Mouse (Mus musculus) granulocyte monocyte progenitor cell, adult 5-6 weeks (primary cell): ENCODE measurements around the gene Stap2. TPM values are rescaled to one million over a fixed set of nuclear protein-coding genes. Genes with fewer than 3 reads are reported as not detected.

Experiments used
- ATAC-seq: replicated peaks from 2 replicates; pipeline ENCODE4 v1.8.0; 2016; ENCODE audit warnings: mild to moderate bottlenecking, moderate TSS enrichment, inconsistent platforms; ENCODE audit not compliant: poor library complexity, severe bottlenecking
- total RNA-seq, 2 experiments: library from RNA; stranded (forward) in 1 of 2; stranded (reverse) in 1 of 2; fragments of 200-712, 200-1000 nt in 1 of 2; fragments of >200 nt in 1 of 2; fragmentation: Nextera tagmentation in 1 of 2; gene quantifications; 2 replicates each; pipeline ENCODE4 v1.2.3; 2014 to 2017

The Stap2 gene
- total RNA-seq, 2 experiments from 2014 or later, result 0.36 TPM; not detected in 1

GRCm38 (mm10) chr17:55961631-55962030 lies 43.8 kb downstream of the Stap2 start:
- no peak for ATAC-seq

- ATAC-seq, result no peak
These were observed 44.6 kb downstream of the Stap2 start for GRCm38 (mm10) chr17:55960791-55961190.

GRCm38 (mm10) chr17:55959946-55960740 lies 45.2 kb downstream of the Stap2 start:
- ATAC-seq, result no peak

GRCm38 (mm10) chr17:55958918-55959728 lies 46.3 kb downstream of the Stap2 start, which contains the start of gene Yju2:
Gene Yju2 (plus strand): TSS chr17:55959099.
- ATAC-seq, result peak; percentile 69

- no peak for ATAC-seq
These were observed 46.8 kb downstream of the Stap2 start for GRCm38 (mm10) chr17:55958584-55958886.

- ATAC-seq, result no peak
These were observed 47.4 kb downstream of the Stap2 start for GRCm38 (mm10) chr17:55957726-55958583.

- ATAC-seq, result peak; percentile 29
These were observed 48.2 kb downstream of the Stap2 start for GRCm38 (mm10) chr17:55957168-55957567.

- ATAC-seq, result no peak
These were observed 48.8 kb downstream of the Stap2 start for GRCm38 (mm10) chr17:55956591-55956990.

- ATAC-seq, result no peak
These were observed 49.3 kb downstream of the Stap2 start for GRCm38 (mm10) chr17:55956129-55956528.

GRCm38 (mm10) chr17:55954229-55954628 lies 51.2 kb downstream of the Stap2 start:
- no peak for ATAC-seq

GRCm38 (mm10) chr17:55953751-55954150 lies 51.6 kb downstream of the Stap2 start:
- no peak for ATAC-seq

- ATAC-seq, result peak; percentile 86
These were observed 52.8 kb downstream of the Stap2 start, which contains the start of gene Ebi3 for GRCm38 (mm10) chr17:55952447-55953027. Gene Ebi3 (plus strand): TSS chr17:55952640.

GRCm38 (mm10) chr17:55952041-55952440 lies 53.3 kb downstream of the Stap2 start:
- ATAC-seq, result no peak

- ATAC-seq, result no peak
These were observed 54.8 kb downstream of the Stap2 start for GRCm38 (mm10) chr17:55950601-55951000.

GRCm38 (mm10) chr17:55949400-55949799 lies 56.0 kb downstream of the Stap2 start, which contains the start of gene Zfp119b:
Gene Zfp119b (minus strand): TSS chr17:55949500.
- no peak for ATAC-seq

- ATAC-seq, result no peak
These were observed 56.7 kb downstream of the Stap2 start for GRCm38 (mm10) chr17:55948647-55949046.
